Mouse (Mus musculus): ENCODE results near the gene Polr1e. TPM values are rescaled to one million over a fixed set of nuclear protein-coding genes. Genes with fewer than 3 reads are reported as not detected.
A peak's percentile ranks its signal among the peaks of the same experiment; 100 is the strongest.

The Polr1e gene
- 32.0 and 37.2 TPM in 2 replicates for polyA plus RNA-seq (2014; fragmentation: Nextera tagmentation; extraction: Ambion mirVana)

GRCm38 (mm10) chr4:45018452-45018980, at the start of gene Polr1e:
Gene Polr1e (plus strand): TSS chr4:45018583.
- Histone ChIP-seq H3K36me3 (replicated peaks; ENCODE audit: control insufficient read depth, insufficient read depth) (peaks cover 11% of the 10 kb centered on the region), H3K4me1 (replicated peaks; ENCODE audit: control insufficient read depth, insufficient read depth, low read length) (peaks cover 22% of the 10 kb centered on the region), H3K4me2 (replicated peaks) (peak within 1 kb of the TSS; percentile 97), H3K9me3 (ENCODE audit: control insufficient read depth, low read length) (no peaks in the 10 kb centered on the region), H3K9ac (peak within 1 kb of the TSS; percentile 70), H3K27ac (peak within 1 kb of the TSS; percentile 18; the same call in 1 of the 2 replicates), H3K27me3 (ENCODE audit: control insufficient read depth, insufficient read depth, low read length) (no peaks in the 10 kb centered on the region), H3K4me3 (replicated peaks; ENCODE audit: low read length) (peak within 1 kb of the TSS; percentile 78)
- WGBS, result 0% methylated on average over 29 of the region's 29 CpGs
- peak; percentile 89 for DNase-seq (ENCODE audit: low spot score)
- ATAC-seq (ENCODE audit: low FRiP score), result peak; percentile 81

GRCm38 (mm10) chr4:44970056-44970455, 48.3 kb upstream of the Polr1e start:
- ATAC-seq (ENCODE audit: low FRiP score), result no peak
- Histone ChIP-seq H3K27ac (no peak overlapping the region), H3K4me2 (replicated peaks) (no peak overlapping the region), H3K4me1 (replicated peaks; ENCODE audit: control insufficient read depth, insufficient read depth, low read length) (0 out of 2 replicates have a peak, but pooled peaks cover 6% of the 10 kb centered on the region), H3K27me3 (ENCODE audit: control insufficient read depth, insufficient read depth, low read length) (no peaks in the 10 kb centered on the region), H3K9me3 (ENCODE audit: control insufficient read depth, low read length) (no peaks in the 10 kb centered on the region), H3K4me3 (replicated peaks; ENCODE audit: low read length) (no peak overlapping the region), H3K9ac (no peak overlapping the region), H3K36me3 (replicated peaks; ENCODE audit: control insufficient read depth, insufficient read depth) (no peaks in the 10 kb centered on the region)
- DNase-seq (ENCODE audit: low spot score), result no peak
- 97% methylated on average over 7 of the region's 7 CpGs for WGBS

- Histone ChIP-seq H3K9ac (no peak overlapping the region), H3K4me2 (replicated peaks) (no peak overlapping the region), H3K36me3 (replicated peaks; ENCODE audit: control insufficient read depth, insufficient read depth) (no peaks in the 10 kb centered on the region), H3K27ac (no peak overlapping the region), H3K9me3 (ENCODE audit: control insufficient read depth, low read length) (no peaks in the 10 kb centered on the region), H3K4me1 (replicated peaks; ENCODE audit: control insufficient read depth, insufficient read depth, low read length) (0 out of 2 replicates have a peak, but pooled peaks cover 6% of the 10 kb centered on the region), H3K4me3 (replicated peaks; ENCODE audit: low read length) (no peak overlapping the region), H3K27me3 (ENCODE audit: control insufficient read depth, insufficient read depth, low read length) (no peaks in the 10 kb centered on the region)
- ATAC-seq (ENCODE audit: low FRiP score) (no peak), DNase-seq (ENCODE audit: low spot score) (peak; percentile 66)
- WGBS, result 25% methylated on average over 10 of the region's 10 CpGs
Observed at GRCm38 (mm10) chr4:44970612-44971110, 47.7 kb upstream of the Polr1e start.

GRCm38 (mm10) chr4:44973450-44973849, 44.9 kb upstream of the Polr1e start:
- H3K4me2 ChIP-seq (replicated peaks), result peak overlapping the region; percentile 31
- WGBS, result 14% methylated on average over 9 of the region's 9 CpGs
- ATAC-seq (ENCODE audit: low FRiP score), result peak; percentile 40; the same call in 1 of the 2 replicates
- no peaks in the 10 kb centered on the region for H3K36me3 ChIP-seq (replicated peaks; ENCODE audit: control insufficient read depth, insufficient read depth)
- peak; percentile 58 for DNase-seq (ENCODE audit: low spot score)
- H3K4me1 ChIP-seq (replicated peaks; ENCODE audit: control insufficient read depth, insufficient read depth, low read length), result 0 out of 2 replicates have a peak, but pooled peaks cover 6% of the 10 kb centered on the region
- no peak overlapping the region for H3K9ac ChIP-seq
- no peaks in the 10 kb centered on the region for H3K27me3 ChIP-seq (ENCODE audit: control insufficient read depth, insufficient read depth, low read length)
- no peak overlapping the region for H3K4me3 ChIP-seq (replicated peaks; ENCODE audit: low read length)
- H3K27ac ChIP-seq, result no peak overlapping the region
- H3K9me3 ChIP-seq (ENCODE audit: control insufficient read depth, low read length), result no peaks in the 10 kb centered on the region

GRCm38 (mm10) chr4:44973871-44974270, 44.5 kb upstream of the Polr1e start:
- Histone ChIP-seq H3K9ac (no peak overlapping the region), H3K9me3 (ENCODE audit: control insufficient read depth, low read length) (no peaks in the 10 kb centered on the region), H3K27ac (no peak overlapping the region), H3K27me3 (ENCODE audit: control insufficient read depth, insufficient read depth, low read length) (no peaks in the 10 kb centered on the region), H3K4me3 (replicated peaks; ENCODE audit: low read length) (no peak overlapping the region), H3K4me2 (replicated peaks) (peak overlapping the region; percentile 31), H3K4me1 (replicated peaks; ENCODE audit: control insufficient read depth, insufficient read depth, low read length) (0 out of 2 replicates have a peak, but pooled peaks cover 6% of the 10 kb centered on the region), H3K36me3 (replicated peaks; ENCODE audit: control insufficient read depth, insufficient read depth) (no peaks in the 10 kb centered on the region)
- ATAC-seq (ENCODE audit: low FRiP score) (peak; percentile 27; the same call in 1 of the 2 replicates), DNase-seq (ENCODE audit: low spot score) (no peak)
- 58% methylated on average over 14 of the region's 14 CpGs for WGBS

GRCm38 (mm10) chr4:44974331-44974730, 44.1 kb upstream of the Polr1e start:
- Histone ChIP-seq H3K27me3 (ENCODE audit: control insufficient read depth, insufficient read depth, low read length) (no peaks in the 10 kb centered on the region), H3K4me2 (replicated peaks) (no peak overlapping the region), H3K9ac (no peak overlapping the region), H3K36me3 (replicated peaks; ENCODE audit: control insufficient read depth, insufficient read depth) (no peaks in the 10 kb centered on the region), H3K9me3 (ENCODE audit: control insufficient read depth, low read length) (no peaks in the 10 kb centered on the region), H3K27ac (no peak overlapping the region), H3K4me3 (replicated peaks; ENCODE audit: low read length) (no peak overlapping the region), H3K4me1 (replicated peaks; ENCODE audit: control insufficient read depth, insufficient read depth, low read length) (0 out of 2 replicates have a peak, but pooled peaks cover 6% of the 10 kb centered on the region)
- WGBS, result 80% methylated on average over 8 of the region's 8 CpGs
- no peak for ATAC-seq (ENCODE audit: low FRiP score)
- DNase-seq (ENCODE audit: low spot score), result no peak

- ATAC-seq (ENCODE audit: low FRiP score) (no peak), DNase-seq (ENCODE audit: low spot score) (no peak)
- Histone ChIP-seq H3K4me3 (replicated peaks; ENCODE audit: low read length) (no peak overlapping the region), H3K27me3 (ENCODE audit: control insufficient read depth, insufficient read depth, low read length) (no peaks in the 10 kb centered on the region), H3K9ac (no peak overlapping the region), H3K9me3 (ENCODE audit: control insufficient read depth, low read length) (no peaks in the 10 kb centered on the region), H3K4me2 (replicated peaks) (no peak overlapping the region), H3K4me1 (replicated peaks; ENCODE audit: control insufficient read depth, insufficient read depth, low read length) (0 out of 2 replicates have a peak, but pooled peaks cover 15% of the 10 kb centered on the region), H3K27ac (no peak overlapping the region), H3K36me3 (replicated peaks; ENCODE audit: control insufficient read depth, insufficient read depth) (no peaks in the 10 kb centered on the region)
- WGBS, result 77% methylated on average over 6 of the region's 6 CpGs
Observed at GRCm38 (mm10) chr4:44976026-44976615, 42.3 kb upstream of the Polr1e start.

- no peak overlapping the region for H3K9ac ChIP-seq
- H3K9me3 ChIP-seq (ENCODE audit: control insufficient read depth, low read length), result no peaks in the 10 kb centered on the region
- 89% methylated on average over 10 of the region's 10 CpGs for WGBS
- no peak overlapping the region for H3K4me3 ChIP-seq (replicated peaks; ENCODE audit: low read length)
- H3K36me3 ChIP-seq (replicated peaks; ENCODE audit: control insufficient read depth, insufficient read depth), result no peaks in the 10 kb centered on the region
- H3K4me2 ChIP-seq (replicated peaks), result no peak overlapping the region
- H3K27ac ChIP-seq, result no peak overlapping the region
- no peak for DNase-seq (ENCODE audit: low spot score)
- peaks cover 23% of the 10 kb centered on the region for H3K4me1 ChIP-seq (replicated peaks; ENCODE audit: control insufficient read depth, insufficient read depth, low read length)
- ATAC-seq (ENCODE audit: low FRiP score), result no peak
- H3K27me3 ChIP-seq (ENCODE audit: control insufficient read depth, insufficient read depth, low read length), result no peaks in the 10 kb centered on the region
Observed at GRCm38 (mm10) chr4:44976921-44977710, 41.3 kb upstream of the Polr1e start.

GRCm38 (mm10) chr4:44978175-44978574, 40.2 kb upstream of the Polr1e start:
- Histone ChIP-seq H3K36me3 (replicated peaks; ENCODE audit: control insufficient read depth, insufficient read depth) (no peaks in the 10 kb centered on the region), H3K4me3 (replicated peaks; ENCODE audit: low read length) (no peak overlapping the region), H3K27me3 (ENCODE audit: control insufficient read depth, insufficient read depth, low read length) (no peaks in the 10 kb centered on the region), H3K27ac (no peak overlapping the region), H3K4me1 (replicated peaks; ENCODE audit: control insufficient read depth, insufficient read depth, low read length) (peaks cover 23% of the 10 kb centered on the region), H3K9ac (no peak overlapping the region), H3K9me3 (ENCODE audit: control insufficient read depth, low read length) (no peaks in the 10 kb centered on the region), H3K4me2 (replicated peaks) (no peak overlapping the region)
- ATAC-seq (ENCODE audit: low FRiP score) (no peak), DNase-seq (ENCODE audit: low spot score) (no peak)
- WGBS, result 85% methylated on average over 5 of the region's 5 CpGs
